Mouse (Mus musculus): ENCODE results near the gene Ablim1.

The Ablim1 gene

GRCm38 (mm10) chr19:57343860-57344259 lies 29.1 kb upstream of the Ablim1 start:
- DNase-seq (ENCODE audit: low read depth, low spot score) = no peak

DNA sequence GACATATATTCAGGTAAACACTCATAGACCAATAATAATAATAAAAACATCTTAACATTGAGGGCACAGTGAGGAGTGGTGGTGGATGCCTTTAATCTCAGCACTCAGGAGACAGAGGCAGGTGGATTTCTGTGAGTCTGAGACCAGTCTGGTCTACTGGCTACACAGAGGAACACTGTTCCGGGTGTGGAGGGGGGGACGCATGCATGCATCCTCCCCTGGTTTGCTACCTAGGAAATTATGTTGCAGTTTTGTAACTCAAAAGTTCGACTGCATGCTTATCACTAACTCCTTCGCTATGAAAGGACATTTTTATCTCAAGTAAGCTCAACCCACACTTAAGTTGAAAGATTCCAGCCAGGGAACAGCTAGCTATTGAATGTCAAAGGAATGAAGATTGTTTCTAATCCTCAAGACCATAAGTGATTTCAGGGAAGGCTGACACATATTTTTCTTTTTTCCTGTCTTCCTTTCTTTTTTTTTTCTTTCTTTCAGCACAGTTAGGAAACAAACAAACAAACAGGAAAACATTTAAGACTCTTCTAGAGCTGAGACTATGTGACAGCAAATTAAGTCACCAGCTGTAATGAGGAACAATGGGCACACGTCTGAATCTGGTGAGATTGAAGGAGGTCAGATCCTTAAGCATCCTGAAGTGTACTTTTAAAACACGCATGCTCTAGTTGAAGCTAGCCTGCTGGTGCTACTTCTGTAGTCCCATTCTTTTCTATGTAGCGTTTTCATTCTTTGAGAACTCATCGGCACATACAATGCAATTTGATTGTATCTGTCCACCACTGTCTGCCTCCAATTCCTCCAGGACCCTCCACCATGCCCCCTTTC lies 26.4 kb upstream of the Ablim1 start:
- DNase-seq (ENCODE audit: low read depth, low spot score) = no peak

DNA sequence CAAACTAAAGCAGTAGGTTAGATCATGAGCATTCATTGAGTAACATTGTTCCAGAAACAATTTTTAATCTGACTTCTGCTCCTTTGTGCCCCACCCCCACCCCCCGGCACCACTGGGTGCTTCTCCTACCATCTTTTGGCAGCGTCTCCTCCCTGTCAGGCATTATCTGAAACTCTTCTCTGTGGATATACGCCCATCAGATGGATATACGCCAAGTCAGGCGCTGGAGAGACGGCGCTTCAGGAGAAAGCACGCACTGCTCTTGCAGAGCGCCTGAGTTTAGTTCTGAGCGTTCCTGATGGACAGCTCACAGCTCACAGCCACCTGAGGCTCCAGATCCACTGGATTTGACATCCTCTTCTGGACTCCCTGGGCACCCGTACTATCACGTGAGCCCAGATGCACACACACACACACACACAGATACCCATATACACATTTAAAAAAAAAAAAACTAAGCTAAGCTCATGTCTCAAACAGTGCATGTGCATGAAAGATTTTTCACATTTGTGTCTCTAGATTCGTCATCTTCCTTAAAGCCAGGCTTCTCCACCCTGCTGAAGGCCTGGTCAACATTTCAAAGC lies 24.7 kb upstream of the Ablim1 start:
- DNase-seq (ENCODE audit: low read depth, low spot score) = no peak

GRCm38 (mm10) chr19:57335135-57335534 lies 20.4 kb upstream of the Ablim1 start:
- no peak for DNase-seq (ENCODE audit: low read depth, low spot score)

- DNase-seq (ENCODE audit: low read depth, low spot score) = no peak
Measured at GRCm38 (mm10) chr19:57333356-57333755, 18.6 kb upstream of the Ablim1 start.

DNA sequence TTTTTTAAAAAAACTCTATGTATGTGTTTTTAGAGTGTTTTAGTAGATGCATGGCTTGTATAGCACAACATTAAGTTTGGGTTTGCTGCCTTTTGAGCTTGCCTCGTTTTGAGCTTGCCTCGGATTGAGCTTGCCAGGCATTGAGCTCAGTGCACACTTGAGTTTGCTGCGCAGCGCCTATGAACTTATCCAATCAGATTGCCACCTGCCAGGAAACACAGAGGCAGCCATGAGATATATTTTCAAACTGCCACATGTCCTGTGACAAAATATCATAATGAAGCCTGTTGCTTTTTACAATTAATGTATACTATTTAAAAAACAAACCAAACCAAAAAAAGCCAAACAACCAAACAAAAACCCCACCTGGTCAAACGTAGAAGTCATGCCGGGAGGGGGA lies 16.5 kb upstream of the Ablim1 start:
- DNase-seq (ENCODE audit: low read depth, low spot score) = no peak

DNA sequence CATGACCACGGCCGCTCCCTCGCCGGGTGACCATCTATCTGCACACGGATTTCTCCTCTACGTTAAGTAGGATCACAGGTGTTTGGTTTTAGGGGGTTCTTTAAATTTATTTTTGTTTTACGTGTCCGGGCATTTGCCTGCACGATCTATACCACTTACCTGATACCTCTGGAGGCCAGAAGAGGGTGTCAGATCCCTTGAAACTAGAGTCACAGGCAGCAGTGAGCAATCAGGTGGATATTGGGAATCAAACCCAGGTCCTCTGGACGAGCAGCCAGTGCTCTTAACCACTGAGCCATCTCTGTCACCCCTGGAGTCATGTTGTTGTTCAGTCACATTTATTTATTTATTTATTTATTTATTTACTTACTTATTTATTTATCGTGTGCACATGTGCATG lies 15.6 kb upstream of the Ablim1 start:
- no peak for DNase-seq (ENCODE audit: low read depth, low spot score)

DNA sequence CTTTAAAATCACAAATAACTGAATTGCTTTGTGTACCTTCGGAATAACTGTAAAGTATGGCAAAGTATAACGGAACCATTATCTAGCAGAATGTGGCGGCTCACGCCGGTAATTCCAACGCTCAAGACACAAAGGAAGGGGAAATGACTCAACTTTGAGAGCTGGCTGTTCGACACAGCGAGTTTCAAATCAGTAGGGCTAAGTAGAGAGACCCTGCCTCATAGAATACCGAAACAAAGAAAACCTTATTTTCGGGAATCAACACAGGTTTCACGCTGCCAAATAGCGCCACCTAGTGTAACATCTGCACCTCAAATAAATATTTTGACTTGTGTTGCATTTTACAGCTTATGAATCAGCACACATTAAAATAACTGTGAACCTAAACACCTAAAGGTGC lies 14.1 kb upstream of the Ablim1 start:
- DNase-seq (ENCODE audit: low read depth, low spot score) = peak; percentile 48

DNA sequence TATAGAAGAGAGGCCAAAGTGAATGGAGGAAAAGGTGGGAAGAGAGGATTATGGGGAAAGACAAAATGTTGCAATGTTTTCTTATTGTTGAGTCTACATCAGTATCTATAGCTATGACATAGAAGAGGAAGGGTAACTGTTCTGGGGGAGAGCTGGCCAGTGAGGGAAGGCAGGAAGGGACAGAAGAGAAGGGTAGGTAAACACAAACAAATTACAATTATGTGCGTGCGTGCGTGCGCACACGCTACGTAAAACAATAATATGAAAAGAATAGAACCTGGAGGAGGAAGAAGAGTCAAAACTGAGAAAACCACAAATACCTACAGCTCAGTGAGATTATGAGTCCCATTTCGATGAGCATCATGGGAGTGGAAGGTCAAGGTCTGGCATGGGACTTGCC lies 13.6 kb upstream of the Ablim1 start:
- DNase-seq (ENCODE audit: low read depth, low spot score) = no peak

DNA sequence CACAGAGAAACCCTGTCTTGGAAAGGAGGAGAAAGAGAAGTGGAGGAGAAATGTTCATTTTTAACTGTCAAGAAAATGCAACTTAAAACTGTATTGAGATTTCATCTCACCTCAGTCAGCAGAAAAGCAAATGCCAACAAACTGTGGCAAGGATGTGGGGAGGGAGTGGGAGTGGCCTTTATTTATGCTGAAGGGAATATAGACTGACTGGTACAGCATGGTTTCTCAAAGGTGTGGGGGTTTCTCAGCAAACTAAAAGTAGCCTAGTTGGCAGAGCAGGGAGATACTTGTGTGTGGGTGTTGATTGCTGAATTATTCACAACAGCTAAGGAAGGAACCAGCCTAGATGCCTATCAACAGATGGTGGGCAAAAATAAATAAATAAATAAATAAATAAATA lies 13.0 kb upstream of the Ablim1 start:
- DNase-seq (ENCODE audit: low read depth, low spot score) = no peak

GRCm38 (mm10) chr19:57325748-57326300 lies 11.1 kb upstream of the Ablim1 start:
- peak; percentile 71 for DNase-seq (ENCODE audit: low read depth, low spot score)

GRCm38 (mm10) chr19:57323087-57323486 lies 8.4 kb upstream of the Ablim1 start:
- no peak for DNase-seq (ENCODE audit: low read depth, low spot score)

DNA sequence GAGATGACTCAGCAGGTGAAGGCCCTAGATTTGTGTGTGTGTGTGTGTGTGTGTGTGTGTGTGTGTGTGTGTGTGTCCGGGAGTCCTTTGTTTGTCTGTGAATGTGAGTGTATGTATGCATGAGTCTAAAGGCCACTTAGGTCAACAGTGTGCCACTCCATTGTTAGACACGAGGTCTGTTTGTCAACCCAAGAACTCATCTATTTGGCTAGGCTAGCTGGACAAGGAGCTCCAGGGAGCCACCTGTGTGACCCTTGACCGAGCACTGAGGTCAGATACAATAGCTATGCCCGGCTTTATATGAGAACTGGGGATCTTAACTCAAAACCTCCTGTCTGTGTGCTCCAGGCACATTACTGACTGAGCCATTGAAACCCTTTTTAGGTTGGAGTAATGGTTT lies 7.8 kb upstream of the Ablim1 start:
- DNase-seq (ENCODE audit: low read depth, low spot score) = no peak

DNA sequence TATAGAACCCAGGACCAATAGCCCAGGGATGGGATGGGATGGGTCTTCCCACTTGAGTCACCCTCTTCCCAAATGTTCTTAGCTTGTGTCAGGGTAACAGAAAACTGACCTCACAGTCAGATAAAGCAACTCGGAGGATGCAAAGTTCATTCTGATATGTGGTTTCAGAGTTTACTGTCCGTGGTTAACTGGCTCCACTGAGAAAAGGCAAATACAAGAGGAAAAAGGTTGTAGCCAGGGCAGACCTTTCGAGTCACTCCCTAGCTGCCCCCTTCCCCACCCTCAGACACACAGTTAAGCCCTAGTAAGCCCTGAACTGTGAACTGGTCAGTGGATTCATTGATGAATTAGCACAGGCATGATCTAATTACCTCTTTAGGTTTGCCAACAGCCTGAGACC lies 7.1 kb upstream of the Ablim1 start:
- no peak for DNase-seq (ENCODE audit: low read depth, low spot score)

GRCm38 (mm10) chr19:57320656-57321382 lies 6.1 kb upstream of the Ablim1 start:
- DNase-seq (ENCODE audit: low read depth, low spot score) = no peak

DNA sequence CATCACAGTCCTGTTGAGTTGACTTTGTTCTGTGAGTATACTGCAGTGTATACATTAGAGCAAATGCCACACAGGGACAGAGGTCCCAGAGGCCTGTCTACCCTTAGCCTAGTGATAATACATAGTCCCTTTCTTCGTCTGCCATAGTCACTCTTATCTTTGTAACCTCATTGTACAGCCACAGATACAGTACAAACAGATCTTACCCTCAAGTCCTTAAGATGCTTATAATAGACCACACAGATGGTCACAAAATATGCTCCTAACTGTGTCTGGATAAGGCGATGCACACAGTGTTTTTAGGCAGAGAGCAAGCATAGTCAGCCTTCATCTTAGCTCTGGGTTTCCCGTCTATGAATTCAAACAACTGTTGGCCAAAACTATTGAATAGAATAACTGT lies 1.9 kb upstream of the Ablim1 start:
- no peak for DNase-seq (ENCODE audit: low read depth, low spot score)

- no peak for DNase-seq (ENCODE audit: low read depth, low spot score)
Measured at GRCm38 (mm10) chr19:57315013-57315565, 370 bp upstream of the Ablim1 start.

DNA sequence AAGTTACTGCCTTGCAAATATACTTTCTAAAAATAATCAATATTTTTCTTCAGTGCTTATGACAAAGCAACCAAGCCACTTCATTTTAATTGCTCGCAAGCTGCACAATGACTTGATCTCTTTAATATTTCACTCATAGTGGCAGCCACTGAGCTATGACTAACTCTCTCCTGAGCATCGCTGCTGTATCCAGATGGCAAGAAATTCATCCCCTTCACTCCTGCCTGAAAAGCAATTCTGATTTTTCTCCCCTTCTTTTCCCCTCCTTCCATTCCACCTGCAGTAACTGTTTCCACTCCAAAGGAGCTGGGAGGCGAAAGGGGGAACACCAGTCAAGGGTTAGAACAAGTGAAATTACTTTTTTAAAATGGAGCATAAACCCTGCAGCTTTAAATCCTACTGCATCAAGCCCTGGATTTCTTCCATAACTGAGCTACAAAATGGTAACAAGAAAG lies 801 bp downstream of the Ablim1 start:
- no peak for DNase-seq (ENCODE audit: low read depth, low spot score)

DNA sequence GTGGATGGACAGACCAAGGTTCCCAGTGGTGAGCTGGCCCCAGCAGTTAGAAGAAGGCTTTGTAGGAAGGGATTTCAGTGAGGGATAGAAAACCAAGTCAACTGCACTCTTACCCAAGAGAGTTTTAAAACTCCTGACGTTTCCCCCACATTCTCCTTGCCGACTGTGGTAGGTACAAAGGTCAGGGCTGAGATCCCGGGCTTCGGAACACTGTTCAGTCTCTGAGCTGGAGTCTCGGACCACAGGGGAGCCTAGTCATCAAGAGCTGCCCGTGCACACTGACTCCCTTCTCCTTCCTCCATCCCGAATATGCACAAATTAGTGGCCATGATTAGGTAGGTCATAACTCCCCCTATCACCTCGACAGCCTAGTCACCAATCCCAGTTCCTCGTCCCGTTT lies 1.5 kb downstream of the Ablim1 start:
- no peak for DNase-seq (ENCODE audit: low read depth, low spot score)

DNA sequence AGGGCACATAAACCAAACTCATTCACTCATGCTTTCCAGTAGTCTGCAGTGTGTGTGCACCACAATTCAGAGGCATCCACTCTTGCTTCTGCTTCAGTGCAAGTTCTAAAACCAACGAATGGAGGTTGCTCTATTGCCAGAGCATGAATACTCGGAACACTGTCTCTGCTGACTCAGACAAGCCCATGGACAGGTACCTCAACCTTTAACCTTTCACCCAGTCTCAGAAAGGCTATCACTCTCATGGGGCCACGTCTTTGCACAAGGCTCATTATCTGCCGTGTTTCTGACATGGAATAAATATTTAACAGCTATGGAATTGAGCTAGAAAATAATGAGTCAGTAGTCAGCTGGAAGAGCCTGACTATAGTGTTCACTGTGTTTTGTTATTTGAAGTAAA lies 4.7 kb downstream of the Ablim1 start:
- no peak for DNase-seq (ENCODE audit: low read depth, low spot score)

GRCm38 (mm10) chr19:57306601-57307000 lies 8.1 kb downstream of the Ablim1 start:
- no peak for DNase-seq (ENCODE audit: low read depth, low spot score)

- no peak for DNase-seq (ENCODE audit: low read depth, low spot score)
Measured at GRCm38 (mm10) chr19:57305972-57306371, 8.7 kb downstream of the Ablim1 start.
